Mouse (Mus musculus): Measurements from ENCODE around the gene Magt1. TPM values are rescaled to one million over a fixed set of nuclear protein-coding genes. Genes with fewer than 3 reads are reported as not detected.
"Not testable (repeated sequence)": the region's sequence is repeated elsewhere in the genome, so short reads cannot be mapped to it uniquely, and the experiment has no call there.

The Magt1 gene
- polyA plus RNA-seq, 1 experiment from 2014 or later, result 27.0 TPM

- Histone ChIP-seq H3K36me3 (ENCODE audit: poor library complexity, severe bottlenecking) (peaks cover 14% of the 10 kb centered on the region; the same call in 1 of the 2 replicates), H3K4me1 (0 out of 2 replicates have a peak, but pooled peaks cover 1% of the 10 kb centered on the region), H3K9me3 (replicated peaks) (no peaks in the 10 kb centered on the region), H3K27ac (no peak overlapping the region), H3K4me2 (no peak overlapping the region), H3K9ac (no peak overlapping the region), H3K27me3 (no peaks in the 10 kb centered on the region), H3K4me3 (no peak overlapping the region)
- ATAC-seq, result no peak
- 91% methylated on average over 4 of the region's 4 CpGs for WGBS
Measured at GRCm38 (mm10) chrX:106017516-106017915, 5.8 kb upstream of the Magt1 start.

GRCm38 (mm10) chrX:106017102-106017501 is 5.4 kb upstream of the Magt1 start:
- 0 out of 2 replicates have a peak, but pooled peaks cover 4% of the 10 kb centered on the region for H3K4me1 ChIP-seq
- no peak overlapping the region for H3K4me3 ChIP-seq
- H3K9me3 ChIP-seq (replicated peaks), result no peaks in the 10 kb centered on the region
- H3K4me2 ChIP-seq, result peak overlapping the region; percentile 29
- peaks cover 14% of the 10 kb centered on the region; the same call in 1 of the 2 replicates for H3K36me3 ChIP-seq (ENCODE audit: poor library complexity, severe bottlenecking)
- no peaks in the 10 kb centered on the region for H3K27me3 ChIP-seq
- ATAC-seq, result no peak
- no peak overlapping the region for H3K9ac ChIP-seq
- no peak overlapping the region for H3K27ac ChIP-seq
- 87% methylated on average over 3 of the region's 3 CpGs for WGBS

GRCm38 (mm10) chrX:106015571-106016322 is 4.0 kb upstream of the Magt1 start, which contains the start of gene Cox7b:
Gene Cox7b, plus strand, starts transcription at chrX:106015700.
- peak within 1 kb of the TSS; percentile 70 for H3K9ac ChIP-seq
- H3K4me1 ChIP-seq, result 0 out of 2 replicates have a peak, but pooled peaks cover 4% of the 10 kb centered on the region
- 13% methylated on average over 26 of the region's 26 CpGs for WGBS
- peak within 1 kb of the TSS; percentile 55 for H3K4me2 ChIP-seq
- no peaks in the 10 kb centered on the region for H3K9me3 ChIP-seq (replicated peaks)
- H3K27ac ChIP-seq, result peak within 1 kb of the TSS; percentile 82
- H3K36me3 ChIP-seq (ENCODE audit: poor library complexity, severe bottlenecking), result peaks cover 7% of the 10 kb centered on the region; the same call in 1 of the 2 replicates
- H3K4me3 ChIP-seq, result peak within 1 kb of the TSS; percentile 55
- peak; percentile 66 for ATAC-seq
- H3K27me3 ChIP-seq, result no peaks in the 10 kb centered on the region

- not testable (repeated sequence) for H3K27me3 ChIP-seq; H3K36me3 ChIP-seq (ENCODE audit: poor library complexity, severe bottlenecking); H3K9ac ChIP-seq; ATAC-seq; H3K4me1 ChIP-seq; H3K9me3 ChIP-seq (replicated peaks); H3K4me3 ChIP-seq; H3K27ac ChIP-seq
- 57% methylated on average over 2 of the region's 2 CpGs for WGBS
- H3K4me2 ChIP-seq, result 0 out of 2 replicates have a peak overlapping the region, but pooled peaks have one; percentile 24
Measured at GRCm38 (mm10) chrX:106014741-106015377, 3.2 kb upstream of the Magt1 start.

GRCm38 (mm10) chrX:106013217-106013616 is 1.5 kb upstream of the Magt1 start:
- no peak for ATAC-seq
- Histone ChIP-seq H3K4me1 (0 out of 2 replicates have a peak, but pooled peaks cover 13% of the 10 kb centered on the region), H3K9me3 (replicated peaks) (no peaks in the 10 kb centered on the region), H3K27ac (no peak overlapping the region), H3K4me3 (no peak overlapping the region), H3K27me3 (no peaks in the 10 kb centered on the region), H3K36me3 (ENCODE audit: poor library complexity, severe bottlenecking) (no peaks in the 10 kb centered on the region), H3K9ac (no peak overlapping the region), H3K4me2 (no peak overlapping the region)
- WGBS, result 29% methylated on average over 2 of the region's 2 CpGs

GRCm38 (mm10) chrX:106012559-106012958 is 853 bp upstream of the Magt1 start:
- H3K27me3 ChIP-seq, result no peaks in the 10 kb centered on the region
- no peak for ATAC-seq
- H3K4me2 ChIP-seq, result peak overlapping the region; percentile 57
- no peaks in the 10 kb centered on the region for H3K36me3 ChIP-seq (ENCODE audit: poor library complexity, severe bottlenecking)
- H3K4me1 ChIP-seq, result 0 out of 2 replicates have a peak, but pooled peaks cover 13% of the 10 kb centered on the region
- 83% methylated on average over 3 of the region's 3 CpGs for WGBS
- peak overlapping the region; percentile 27; the same call in 1 of the 2 replicates for H3K4me3 ChIP-seq
- H3K27ac ChIP-seq, result no peak overlapping the region
- no peaks in the 10 kb centered on the region for H3K9me3 ChIP-seq (replicated peaks)
- 0 out of 2 replicates have a peak overlapping the region, but pooled peaks have one; percentile 46 for H3K9ac ChIP-seq

- no peak for ATAC-seq
- 0 out of 2 replicates have a peak, but pooled peaks cover 13% of the 10 kb centered on the region for H3K4me1 ChIP-seq
- H3K4me3 ChIP-seq, result peak overlapping the region; percentile 57
- H3K36me3 ChIP-seq (ENCODE audit: poor library complexity, severe bottlenecking), result no peaks in the 10 kb centered on the region
- H3K4me2 ChIP-seq, result peak overlapping the region; percentile 58
- H3K27me3 ChIP-seq, result no peaks in the 10 kb centered on the region
- no peak overlapping the region for H3K27ac ChIP-seq
- no peaks in the 10 kb centered on the region for H3K9me3 ChIP-seq (replicated peaks)
- H3K9ac ChIP-seq, result peak overlapping the region; percentile 64
- WGBS, result 15% methylated on average over 3 of the region's 3 CpGs
Measured at GRCm38 (mm10) chrX:106010762-106011161, 944 bp downstream of the Magt1 start.

- H3K9me3 ChIP-seq (replicated peaks), result no peaks in the 10 kb centered on the region
- no peak overlapping the region for H3K4me2 ChIP-seq
- H3K27me3 ChIP-seq, result no peaks in the 10 kb centered on the region
- no peaks in the 10 kb centered on the region for H3K36me3 ChIP-seq (ENCODE audit: poor library complexity, severe bottlenecking)
- no peak overlapping the region for H3K9ac ChIP-seq
- H3K27ac ChIP-seq, result no peak overlapping the region
- ATAC-seq, result no peak; the same call in 1 of the 2 replicates
- WGBS, result 92% methylated on average over 1 of the region's 1 CpGs
- H3K4me1 ChIP-seq, result no peaks in the 10 kb centered on the region
- H3K4me3 ChIP-seq, result no peak overlapping the region
Measured at GRCm38 (mm10) chrX:106001605-106002004, 10.1 kb downstream of the Magt1 start.

GRCm38 (mm10) chrX:105957091-105957490 is 54.6 kb downstream of the Magt1 start:
- not testable (repeated sequence) for H3K9me3 ChIP-seq (replicated peaks); H3K4me2 ChIP-seq; H3K27me3 ChIP-seq; H3K4me1 ChIP-seq; H3K27ac ChIP-seq; H3K9ac ChIP-seq; H3K4me3 ChIP-seq; ATAC-seq; H3K36me3 ChIP-seq (ENCODE audit: poor library complexity, severe bottlenecking)
- 84% methylated on average over 14 of the region's 14 CpGs for WGBS

GRCm38 (mm10) chrX:105953999-105954398 is 57.7 kb downstream of the Magt1 start:
- 83% methylated on average over 2 of the region's 2 CpGs for WGBS
- no peak for ATAC-seq
- no peaks in the 10 kb centered on the region for H3K9me3 ChIP-seq (replicated peaks)
- no peaks in the 10 kb centered on the region for H3K36me3 ChIP-seq (ENCODE audit: poor library complexity, severe bottlenecking)
- H3K4me3 ChIP-seq, result no peak overlapping the region
- H3K9ac ChIP-seq, result no peak overlapping the region
- H3K27ac ChIP-seq, result no peak overlapping the region
- H3K4me2 ChIP-seq, result no peak overlapping the region
- H3K27me3 ChIP-seq, result no peaks in the 10 kb centered on the region
- no peaks in the 10 kb centered on the region for H3K4me1 ChIP-seq

- Histone ChIP-seq H3K4me1 (no peaks in the 10 kb centered on the region), H3K9me3 (replicated peaks) (no peaks in the 10 kb centered on the region), H3K4me2 (no peak overlapping the region), H3K9ac (no peak overlapping the region), H3K4me3 (no peak overlapping the region), H3K27ac (no peak overlapping the region), H3K27me3 (no peaks in the 10 kb centered on the region), H3K36me3 (ENCODE audit: poor library complexity, severe bottlenecking) (no peaks in the 10 kb centered on the region)
- ATAC-seq, result no peak
- 76% methylated on average over 1 of the region's 1 CpGs for WGBS
Measured at GRCm38 (mm10) chrX:105946357-105946756, 65.3 kb downstream of the Magt1 start.

GRCm38 (mm10) chrX:105939245-105939644 is 72.5 kb downstream of the Magt1 start:
- WGBS, result 82% methylated on average over 7 of the region's 7 CpGs
- H3K9ac ChIP-seq, result no peak overlapping the region
- no peak for ATAC-seq
- no peak overlapping the region for H3K27ac ChIP-seq
- H3K4me2 ChIP-seq, result no peak overlapping the region
- no peak overlapping the region for H3K4me3 ChIP-seq
- H3K27me3 ChIP-seq, result no peaks in the 10 kb centered on the region
- H3K4me1 ChIP-seq, result no peaks in the 10 kb centered on the region
- no peaks in the 10 kb centered on the region for H3K36me3 ChIP-seq (ENCODE audit: poor library complexity, severe bottlenecking)
- H3K9me3 ChIP-seq (replicated peaks), result no peaks in the 10 kb centered on the region
